9 mouse cellular contexts compared by ENCODE assay signal in genomic region chr11:120571122-120571521, GRCm38 (mm10). TPM values are rescaled to one million over a fixed set of nuclear protein-coding genes. Genes with fewer than 3 reads are reported as not detected.
DNase-seq lines count a peak whose midpoint lies in the region; ATAC-seq lines count a peak whose summit lies in the region.
"Had no signal": no experiment of that assay in that cellular context is flagged by ENCODE, and none has a peak within 500 bp of the region (broad histone marks: within the 10 kb centered on the region; RNA-seq: fewer than 3 reads in every experiment).

No protein-coding gene starts in this region.

- H3K4me1 ChIP-seq in heart, embryonic 14.5 days (ENCODE audit: control insufficient read depth in 2 of 2, insufficient read depth in 2 of 2, low read length in 2 of 2), result peaks cover 9 to 24% of the 10 kb centered on the region in 2 experiments
- peaks cover 25% of the 10 kb centered on the region for H3K4me1 ChIP-seq in embryonic facial prominence, embryonic 15.5 days
- peaks cover 29% of the 10 kb centered on the region for H3K4me1 ChIP-seq in limb, embryonic 13.5 days
- H3K4me1 ChIP-seq in neural tube, embryonic 13.5 days (replicated peaks), result peaks cover 30% of the 10 kb centered on the region

- peaks cover 56% of the 10 kb centered on the region for H3K36me3 ChIP-seq in heart, embryonic 14.5 days (ENCODE audit: control insufficient read depth, insufficient read depth, low read length)
- peaks cover 49% of the 10 kb centered on the region for H3K36me3 ChIP-seq in embryonic facial prominence, embryonic 15.5 days
- peaks cover 53% of the 10 kb centered on the region for H3K36me3 ChIP-seq in limb, embryonic 13.5 days
- H3K36me3 ChIP-seq in neural tube, embryonic 13.5 days, result peaks cover 51% of the 10 kb centered on the region

- peak overlapping the region; percentile 94 for H3K9ac ChIP-seq in heart, embryonic 14.5 days (ENCODE audit: low read length)
- peak overlapping the region; percentile 94 for H3K9ac ChIP-seq in embryonic facial prominence, embryonic 15.5 days
- H3K9ac ChIP-seq in limb, embryonic 13.5 days, result peak overlapping the region; percentile 99
- H3K9ac ChIP-seq in neural tube, embryonic 13.5 days, result peak overlapping the region; percentile 96

- H3K4me2 ChIP-seq in heart, embryonic 14.5 days (ENCODE audit: low read length), result peak overlapping the region; percentile 91
- peak overlapping the region; percentile 75 for H3K4me2 ChIP-seq in embryonic facial prominence, embryonic 15.5 days (replicated peaks)
- peak overlapping the region; percentile 95 for H3K4me2 ChIP-seq in limb, embryonic 13.5 days (replicated peaks)
- H3K4me2 ChIP-seq in neural tube, embryonic 13.5 days, result peak overlapping the region; percentile 90

- H3K4me3 ChIP-seq in heart, embryonic 14.5 days (ENCODE audit: control insufficient read depth in 1 of 2, insufficient read depth in 1 of 2, low read depth in 1 of 2, low read length in 2 of 2), result peak overlapping the region; percentile 87; a peak in 2 of 4 replicates
- peak overlapping the region; percentile 97 for H3K4me3 ChIP-seq in embryonic facial prominence, embryonic 15.5 days (replicated peaks)
- H3K4me3 ChIP-seq in limb, embryonic 13.5 days, result peak overlapping the region; percentile 99
- H3K4me3 ChIP-seq in neural tube, embryonic 13.5 days, result peak overlapping the region; percentile 89

- no peak overlapping the region for H3K27ac ChIP-seq in heart, embryonic 14.5 days (replicated peaks in 1 of 2; ENCODE audit: control insufficient read depth in 1 of 2, insufficient read depth in 1 of 2, low read depth in 2 of 2, low read length in 2 of 2)
- H3K27ac ChIP-seq in embryonic facial prominence, embryonic 15.5 days (replicated peaks), result no peak overlapping the region
- no peak overlapping the region for H3K27ac ChIP-seq in limb, embryonic 13.5 days
- H3K27ac ChIP-seq in neural tube, embryonic 13.5 days (replicated peaks), result no peak overlapping the region

- ATAC-seq in heart, embryonic 14.5 days (ENCODE audit: insufficient number of reproducible peaks, insufficient read depth, low FRiP score, low read depth), result no peak
- no peak for ATAC-seq in embryonic facial prominence, embryonic 15.5 days (ENCODE audit: insufficient number of reproducible peaks, low FRiP score, low TSS enrichment, low read depth)
- ATAC-seq in limb, embryonic 13.5 days (ENCODE audit: low FRiP score, low read depth), result no peak
- ATAC-seq in neural tube, embryonic 13.5 days (ENCODE audit: low read depth), result no peak
- ATAC-seq: Patski had no signal

- WGBS in heart, embryonic 14.5 days, result 41% methylated on average over 3 of the region's 3 CpGs
- 59% methylated on average over 3 of the region's 3 CpGs for WGBS in embryonic facial prominence, embryonic 15.5 days
- 75% methylated on average over 3 of the region's 3 CpGs for WGBS in limb, embryonic 13.5 days
- 83% methylated on average over 3 of the region's 3 CpGs for WGBS in neural tube, embryonic 13.5 days

- H3K27me3 ChIP-seq in heart, embryonic 14.5 days (ENCODE audit: control insufficient read depth, insufficient read depth, low read length), result no peaks in the 10 kb centered on the region
- H3K27me3 ChIP-seq in embryonic facial prominence, embryonic 15.5 days, result no peaks in the 10 kb centered on the region
- H3K27me3 ChIP-seq in limb, embryonic 13.5 days, result no peaks in the 10 kb centered on the region
- H3K27me3 ChIP-seq in neural tube, embryonic 13.5 days, result no peaks in the 10 kb centered on the region
- H3K27me3 ChIP-seq: Patski had no signal

- H3K9me3 ChIP-seq in heart, embryonic 14.5 days (ENCODE audit: control insufficient read depth, low read length), result no peaks in the 10 kb centered on the region
- H3K9me3 ChIP-seq in embryonic facial prominence, embryonic 15.5 days (replicated peaks), result no peaks in the 10 kb centered on the region
- H3K9me3 ChIP-seq in limb, embryonic 13.5 days, result no peaks in the 10 kb centered on the region
- H3K9me3 ChIP-seq in neural tube, embryonic 13.5 days, result no peaks in the 10 kb centered on the region

- no peak for DNase-seq in heart, adult 18-20 months
- DNase-seq in right cerebral cortex, postnatal 25 days, result no peak
- DNase-seq in layer of hippocampus, postnatal 25 days (ENCODE audit: extremely low spot score in 1 of 2, low spot score in 1 of 2), result no peak
- DNase-seq in layer of hippocampus, adult 8-10 months (ENCODE audit: low spot score in 2 of 2), result no peak

RNA-seq across cellular contexts. Expression of gene P4hb, which starts 1.9 kb away (rescaled TPM):
- polyA plus RNA-seq in heart, embryonic 14.5 days (2014; fragmentation: Nextera tagmentation; extraction: Ambion mirVana), result 431 and 451 TPM in 2 replicates
- total RNA-seq in heart, adult 18-20 months (2021), result 100 to 1,000 TPM; 230 TPM
- polyA plus RNA-seq in embryonic facial prominence, embryonic 15.5 days (2015; fragmentation: Nextera tagmentation; extraction: Ambion mirVana), result 831 and 838 TPM in 2 replicates
- polyA plus RNA-seq in limb, embryonic 13.5 days (2015; fragmentation: Nextera tagmentation; extraction: Ambion mirVana), result 775 and 791 TPM in 2 replicates
- 329 and 382 TPM in 2 replicates for polyA plus RNA-seq in neural tube, embryonic 13.5 days (2015; fragmentation: Nextera tagmentation; extraction: Ambion mirVana)
- total RNA-seq in layer of hippocampus, postnatal 25 days (2021), result 100 to 1,000 TPM; 127 to 136 TPM
- 100 to 1,000 TPM; 119 to 147 (median 134) TPM for total RNA-seq in layer of hippocampus, adult 8-10 months (2022)

RNA-seq across cellular contexts. Expression of gene Arhgdia, which starts 10.3 kb away (rescaled TPM):
- 360 and 367 TPM in 2 replicates for polyA plus RNA-seq in heart, embryonic 14.5 days (2014; fragmentation: Nextera tagmentation; extraction: Ambion mirVana)
- 100 to 1,000 TPM; 133 to 144 TPM for total RNA-seq in heart, adult 18-20 months (2021)
- 593 and 594 TPM in 2 replicates for polyA plus RNA-seq in embryonic facial prominence, embryonic 15.5 days (2015; fragmentation: Nextera tagmentation; extraction: Ambion mirVana)
- polyA plus RNA-seq in limb, embryonic 13.5 days (2015; fragmentation: Nextera tagmentation; extraction: Ambion mirVana), result 530 and 555 TPM in 2 replicates
- 529 and 543 TPM in 2 replicates for polyA plus RNA-seq in neural tube, embryonic 13.5 days (2015; fragmentation: Nextera tagmentation; extraction: Ambion mirVana)
- total RNA-seq in layer of hippocampus, postnatal 25 days (2021), result 100 to 1,000 TPM; 306 to 324 TPM
- total RNA-seq in layer of hippocampus, adult 8-10 months (2022), result 100 to 1,000 TPM; 268 to 314 (median 278) TPM

RNA-seq across cellular contexts. Expression of gene Ppp1r27, which starts 20.2 kb away (rescaled TPM):
- not detected in 2 replicates for polyA plus RNA-seq in heart, embryonic 14.5 days (2014; fragmentation: Nextera tagmentation; extraction: Ambion mirVana)
- under 1 TPM in 1 of 2 experiments, not detected in 1; 0.35 TPM for total RNA-seq in heart, adult 18-20 months (2021)
- polyA plus RNA-seq in embryonic facial prominence, embryonic 15.5 days (2015; fragmentation: Nextera tagmentation; extraction: Ambion mirVana), result 1.8 and 2.3 TPM in 2 replicates
- 0.59 and 0.94 TPM in 2 replicates for polyA plus RNA-seq in limb, embryonic 13.5 days (2015; fragmentation: Nextera tagmentation; extraction: Ambion mirVana)
- polyA plus RNA-seq in neural tube, embryonic 13.5 days (2015; fragmentation: Nextera tagmentation; extraction: Ambion mirVana), result not detected in 2 replicates
- not detected for total RNA-seq in layer of hippocampus, postnatal 25 days (2021)
- total RNA-seq in layer of hippocampus, adult 8-10 months (2022), result not detected
- polyA plus RNA-seq: Patski had no signal

RNA-seq across cellular contexts. Expression of gene Mcrip1, which starts 21.6 kb away (rescaled TPM):
- polyA plus RNA-seq in heart, embryonic 14.5 days (2014; fragmentation: Nextera tagmentation; extraction: Ambion mirVana), result 153 and 158 TPM in 2 replicates
- total RNA-seq in heart, adult 18-20 months (2021), result 10 to 100 TPM; 39.1 to 44.1 TPM
- polyA plus RNA-seq in embryonic facial prominence, embryonic 15.5 days (2015; fragmentation: Nextera tagmentation; extraction: Ambion mirVana), result 235 and 237 TPM in 2 replicates
- 245 TPM in 2 replicates for polyA plus RNA-seq in limb, embryonic 13.5 days (2015; fragmentation: Nextera tagmentation; extraction: Ambion mirVana)
- 201 and 236 TPM in 2 replicates for polyA plus RNA-seq in neural tube, embryonic 13.5 days (2015; fragmentation: Nextera tagmentation; extraction: Ambion mirVana)
- 10 to 100 TPM; 86.1 to 86.5 TPM for total RNA-seq in layer of hippocampus, postnatal 25 days (2021)
- 10 to 100 TPM; 61.1 to 68.7 (median 63.3) TPM for total RNA-seq in layer of hippocampus, adult 8-10 months (2022)

RNA-seq across cellular contexts. Expression of gene Alyref, which starts 27.0 kb away (rescaled TPM):
- 251 and 254 TPM in 2 replicates for polyA plus RNA-seq in heart, embryonic 14.5 days (2014; fragmentation: Nextera tagmentation; extraction: Ambion mirVana)
- 10 to 100 TPM; 44.1 to 46.9 TPM for total RNA-seq in heart, adult 18-20 months (2021)
- 420 and 426 TPM in 2 replicates for polyA plus RNA-seq in embryonic facial prominence, embryonic 15.5 days (2015; fragmentation: Nextera tagmentation; extraction: Ambion mirVana)
- polyA plus RNA-seq in limb, embryonic 13.5 days (2015; fragmentation: Nextera tagmentation; extraction: Ambion mirVana), result 480 and 508 TPM in 2 replicates
- polyA plus RNA-seq in neural tube, embryonic 13.5 days (2015; fragmentation: Nextera tagmentation; extraction: Ambion mirVana), result 292 and 326 TPM in 2 replicates
- total RNA-seq in layer of hippocampus, postnatal 25 days (2021), result 10 to 100 TPM; 61.7 to 67.4 TPM
- total RNA-seq in layer of hippocampus, adult 8-10 months (2022), result 10 to 100 TPM; 38.1 to 61.8 (median 52.9) TPM
